Mouse (Mus musculus) adrenal gland, postnatal 4 days (tissue): ENCODE results near the gene Vwa5a. TPM values are rescaled to one million over a fixed set of nuclear protein-coding genes. Genes with fewer than 3 reads are reported as not detected.

Source experiments
- DNase-seq, 2 experiments: peaks; one replicate each; pipeline ENCODE4 v3.0.0; 2021 to 2022; ENCODE audit warnings: low spot score in 2 of 2, mixed read lengths in 2 of 2
- long read RNA-seq, 2 experiments: library from polyadenylated mRNA; stranded (forward); transcript quantifications; one replicate each; pipeline ENCODE4 v2.0.0; 2021
- total RNA-seq, 2 experiments: library from RNA; stranded (reverse); gene quantifications; 2 replicates each; pipeline ENCODE4 v1.2.3; 2021

The Vwa5a gene
- 10 to 100 TPM; 46.4 to 53.4 TPM for total RNA-seq
- long read RNA-seq, experiment 1, full-length matches to known transcripts, result 7 of 11 reads
- long read RNA-seq, experiment 1, partial matches to known transcripts, result 3 of 11 reads
- long read RNA-seq, experiment 1, other reads (novel, unspliced or antisense), result 1 of 11 reads
- long read RNA-seq, experiment 2, full-length matches to known transcripts, result 18 of 22 reads
- long read RNA-seq, experiment 2, partial matches to known transcripts, result 4 of 22 reads
- long read RNA-seq, experiment 2, other reads (novel, unspliced or antisense), result 0 of 22 reads

DNA sequence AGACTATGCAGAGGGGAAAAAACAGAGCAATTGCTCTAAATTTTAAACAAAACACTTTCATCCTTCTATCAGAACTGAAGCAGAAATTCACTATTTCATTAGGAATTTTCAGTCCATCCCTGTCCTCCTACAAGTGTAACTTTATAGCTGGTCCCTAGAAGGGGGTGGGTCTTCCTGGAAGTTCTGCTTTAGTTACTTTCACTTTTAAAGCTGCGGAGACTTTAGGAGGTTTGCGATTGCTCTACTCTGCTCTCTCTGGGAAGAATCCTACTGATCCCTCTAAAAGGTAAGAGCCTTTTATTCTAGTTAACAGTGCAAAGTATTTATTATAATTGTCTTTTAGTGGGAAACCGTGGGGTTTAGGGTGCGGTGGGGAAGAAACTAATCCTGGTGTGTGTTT is at the start of gene Vwa5a:
Vwa5a (plus strand) TSS at position 167 of the 400 bp plus-strand sequence.
- DNase-seq, result no peak

DNA sequence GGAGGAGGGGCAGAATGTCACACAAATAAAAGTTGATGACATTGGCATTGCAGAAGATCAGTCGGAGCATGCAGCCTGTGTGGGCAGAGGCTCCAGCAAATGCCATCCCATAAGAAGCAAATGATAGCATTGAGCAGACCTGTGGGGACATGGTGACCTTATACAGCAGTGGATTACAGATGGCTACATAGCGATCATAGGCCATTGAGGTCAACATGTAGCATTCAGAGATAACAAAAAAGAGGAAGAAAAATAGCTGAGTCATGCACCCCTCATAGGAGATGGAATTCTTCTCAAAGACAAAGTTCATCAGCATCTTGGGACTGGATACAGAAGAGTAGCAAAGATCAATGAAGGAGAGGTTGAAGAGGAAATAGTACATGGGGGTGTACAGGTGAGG is 45.2 kb upstream of the Vwa5a start:
- no peak for DNase-seq

DNA sequence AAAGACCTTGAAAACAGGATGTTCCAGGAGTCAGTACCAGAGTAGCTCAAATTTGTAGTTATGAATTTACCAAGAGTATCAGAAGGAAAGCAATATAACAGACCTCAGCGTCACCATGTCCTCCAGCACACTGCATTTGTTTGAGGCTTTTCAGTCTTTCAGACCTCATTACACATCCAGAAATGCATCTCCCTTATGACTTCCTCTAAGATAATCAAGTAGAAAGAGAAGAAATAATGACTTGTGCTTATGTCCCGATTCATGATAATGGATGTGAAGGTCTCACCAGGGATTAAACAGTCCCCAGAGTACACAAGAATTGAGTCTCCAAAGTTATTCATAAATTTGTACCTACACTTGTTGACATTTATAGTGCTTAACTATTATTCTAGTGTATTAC is 43.6 kb upstream of the Vwa5a start, which contains the start of gene Olfr918:
Olfr918 (minus strand) TSS at position 101 of the 400 bp plus-strand sequence.
- DNase-seq, result no peak

DNA sequence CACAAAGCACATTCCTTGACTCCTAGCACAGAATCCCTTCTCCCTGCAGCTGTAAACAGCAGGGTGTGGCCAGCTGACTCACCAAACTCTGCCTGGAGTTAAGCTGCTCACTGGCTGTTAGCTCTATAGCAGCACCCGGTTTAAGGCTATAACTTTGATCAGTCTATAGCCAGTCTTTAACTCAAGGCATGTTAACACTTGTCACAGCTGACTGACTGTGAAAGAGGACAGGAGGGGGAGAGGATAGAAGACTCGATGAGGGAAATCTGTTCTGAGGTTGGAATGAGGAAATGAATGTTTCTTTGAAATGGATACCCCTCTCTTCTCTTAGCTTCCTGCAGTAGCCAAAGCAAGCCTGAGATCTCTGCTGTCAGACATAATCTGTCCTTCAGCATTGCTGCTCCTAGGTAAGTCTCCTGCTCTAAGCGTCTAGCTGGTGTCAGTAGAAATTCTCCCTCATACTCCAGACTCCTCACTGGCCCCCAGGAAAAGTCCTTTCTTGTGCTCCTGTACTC is 916 bp downstream of the Vwa5a start:
- DNase-seq, result no peak

DNA sequence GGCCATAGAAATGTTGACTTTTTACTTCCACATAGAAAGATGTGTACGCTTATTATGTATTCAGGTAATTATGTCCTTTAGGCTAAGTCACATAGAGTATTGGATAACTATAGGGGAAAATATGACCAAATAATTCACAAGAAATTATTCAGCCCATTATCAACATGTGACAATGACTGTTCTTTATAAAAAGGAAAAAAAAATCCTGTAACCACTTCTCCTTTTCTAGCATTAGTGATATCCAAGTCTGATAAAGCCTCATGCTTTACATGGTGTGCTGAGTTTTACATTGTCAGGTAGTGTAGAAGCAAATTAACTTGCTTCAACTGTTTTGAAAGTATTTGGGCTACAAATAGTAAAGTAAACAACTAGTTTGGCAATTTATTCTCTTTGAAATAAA is 6.0 kb downstream of the Vwa5a start:
- no peak for DNase-seq

- no peak for DNase-seq
These were observed 10.2 kb downstream of the Vwa5a start for GRCm38 (mm10) chr9:38728218-38728617.

- DNase-seq, result no peak
These were observed 23.3 kb downstream of the Vwa5a start for GRCm38 (mm10) chr9:38741408-38741807.

DNA sequence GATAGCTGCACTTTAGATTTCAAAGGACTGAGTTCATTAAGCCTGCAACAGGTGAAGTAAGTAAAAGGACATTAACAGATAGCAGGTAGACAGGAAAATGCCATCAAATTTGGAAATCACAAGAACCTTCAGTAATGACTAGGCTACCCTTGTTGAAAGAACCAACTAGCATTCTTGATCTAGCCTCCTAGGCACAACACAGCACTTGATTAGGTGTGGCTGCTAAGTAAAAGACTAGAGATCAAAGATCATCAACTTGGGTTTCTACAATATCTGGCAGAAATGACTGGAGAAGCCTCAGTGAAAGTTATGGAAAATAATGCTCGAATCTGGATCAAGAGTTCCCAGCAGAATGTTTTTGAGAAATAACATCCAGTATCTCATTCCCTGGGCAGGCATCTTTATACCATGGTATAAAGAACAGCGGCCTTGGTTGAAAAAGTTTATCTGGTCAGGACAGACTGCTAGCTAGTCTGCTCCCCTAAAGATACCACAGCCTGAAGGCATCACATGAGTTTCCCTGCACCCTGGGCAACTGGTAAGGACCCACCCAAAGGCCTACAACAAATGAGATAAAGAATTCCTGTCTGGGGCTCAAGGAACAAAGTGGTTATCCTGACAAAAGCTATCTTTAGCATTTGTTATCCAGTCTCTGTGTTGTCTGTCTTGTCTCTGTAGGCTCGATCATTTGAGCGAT is 26.7 kb downstream of the Vwa5a start:
- DNase-seq, result no peak

GRCm38 (mm10) chr9:38751999-38752398 is 33.9 kb downstream of the Vwa5a start, which contains the start of gene Olfr920:
Gene Olfr920 (plus strand): TSS chr9:38752299.
- no peak for DNase-seq

DNA sequence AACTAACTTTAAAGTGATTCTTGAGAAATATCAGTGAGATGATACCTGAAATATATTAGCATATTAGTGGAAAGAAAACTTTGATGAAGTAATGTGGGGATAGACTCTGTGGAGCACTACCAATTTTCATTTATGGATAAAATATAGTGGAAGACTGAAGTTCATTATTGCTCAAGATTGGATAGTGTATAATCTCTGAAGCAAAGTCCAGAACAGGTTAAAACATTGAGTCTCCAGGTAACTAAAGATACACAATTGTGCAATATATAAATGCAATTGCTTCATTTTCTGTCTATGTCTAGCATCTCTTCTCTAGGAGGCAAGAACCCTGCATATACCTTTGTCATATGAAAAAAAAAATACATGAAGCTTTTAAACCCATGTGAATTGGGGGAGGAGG is 54.7 kb downstream of the Vwa5a start, which contains the start of gene Olfr921:
Olfr921 (plus strand) TSS at position 301 of the 400 bp plus-strand sequence.
- DNase-seq, result no peak

DNA sequence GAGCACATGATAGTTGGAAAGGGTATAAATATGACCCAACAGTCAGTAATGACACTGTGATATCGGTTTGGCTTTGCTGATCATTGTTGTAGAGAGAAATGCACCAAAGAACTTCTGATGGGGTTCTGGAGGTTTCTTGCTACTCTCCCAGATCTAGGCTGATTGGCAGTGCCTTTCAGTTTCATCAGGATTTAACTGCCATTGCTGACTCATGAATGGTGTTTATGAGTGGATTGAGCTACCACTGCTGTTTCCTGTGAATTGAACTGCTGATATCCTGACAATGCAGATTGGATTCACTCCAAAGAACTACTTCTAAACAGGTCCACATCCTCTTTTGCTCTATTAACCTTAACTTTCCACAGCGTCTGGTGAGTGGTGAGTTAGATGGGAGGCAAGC is 74.6 kb downstream of the Vwa5a start:
- no peak for DNase-seq

Other genes starting within 250 kb of the Vwa5a start
- gene Olfr905, start 247.2 kb upstream of the Vwa5a start, total RNA-seq, result under 1 TPM in 1 of 2 experiments, not detected in 1; 0.08 TPM
- gene Olfr906, start 231.2 kb upstream of the Vwa5a start, total RNA-seq, result not detected
- not detected for gene Olfr907, start 222.5 kb upstream of the Vwa5a start, total RNA-seq
- not detected for gene Olfr911-ps1, start 196.7 kb upstream of the Vwa5a start, total RNA-seq
- not detected for gene Olfr910, start 180.4 kb upstream of the Vwa5a start, total RNA-seq
- not detected for gene Olfr912, start 138.1 kb upstream of the Vwa5a start, total RNA-seq
- gene Olfr913, start 125.5 kb upstream of the Vwa5a start, total RNA-seq, result not detected
- gene Olfr914, start 113.2 kb upstream of the Vwa5a start, total RNA-seq, result not detected
- not detected for gene Olfr916, start 58.4 kb upstream of the Vwa5a start, total RNA-seq
- gene Olfr917, start 52.4 kb upstream of the Vwa5a start, total RNA-seq, result not detected
- not detected for gene Olfr918, start 43.7 kb upstream of the Vwa5a start, total RNA-seq
- not detected for gene Olfr919, start 14.6 kb upstream of the Vwa5a start, total RNA-seq
- under 1 TPM; 0.48 to 0.51 TPM for gene Olfr920, start 34.0 kb downstream of the Vwa5a start, total RNA-seq
- gene Olfr921, start 54.8 kb downstream of the Vwa5a start, total RNA-seq, result not detected
- not detected for gene Olfr922, start 96.3 kb downstream of the Vwa5a start, total RNA-seq
- not detected for gene Olfr923, start 108.3 kb downstream of the Vwa5a start, total RNA-seq
- not detected for gene Olfr924, start 126.2 kb downstream of the Vwa5a start, total RNA-seq
- gene Olfr26, start 136.8 kb downstream of the Vwa5a start, total RNA-seq, result not detected
- not detected for gene Olfr926, start 158.9 kb downstream of the Vwa5a start, total RNA-seq
- gene Olfr930, start 211.5 kb downstream of the Vwa5a start, total RNA-seq, result not detected